Mouse (Mus musculus) kidney, embryonic 14.5 days (tissue): ENCODE data around the gene Ptprd. TPM values are rescaled to one million over a fixed set of nuclear protein-coding genes. Genes with fewer than 3 reads are reported as not detected.
A peak's percentile ranks its signal among the peaks of the same experiment; 100 is the strongest.

ENCODE experiments used
- ATAC-seq: fragments of 200-750 bp; cut with Nextera tagmentation; 2 replicates; pipeline ENCODE4 v1.8.0; 2017; ENCODE audit warnings: moderate number of reproducible peaks, mild to moderate bottlenecking, moderate TSS enrichment, moderate library complexity; ENCODE audit not compliant: low FRiP score, low TSS enrichment
- H3K27ac ChIP-seq: fragments of 300-500 bp; sonication (generic); 2 replicates; pipeline ENCODE4 v1.5.1; 2014; ENCODE audit warnings: low read depth, mild to moderate bottlenecking, low read length, moderate library complexity, mixed read lengths
- H3K27me3 ChIP-seq: fragments of 300-500 bp; sonication (generic); 2 replicates; pipeline ENCODE4 v1.6.1; 2014; ENCODE audit warnings: mild to moderate bottlenecking, low read length; ENCODE audit not compliant: control insufficient read depth, insufficient read depth
- H3K36me3 ChIP-seq: fragments of 300-500 bp; sonication (generic); 2 replicates; pipeline ENCODE4 v1.6.1; 2014; ENCODE audit warnings: low read length, mixed read lengths; ENCODE audit not compliant: control insufficient read depth, insufficient read depth
- H3K4me1 ChIP-seq: fragments of 300-500 bp; sonication (generic); 2 replicates; pipeline ENCODE4 v1.6.1; 2014; ENCODE audit warnings: low read length, mixed read lengths; ENCODE audit not compliant: control insufficient read depth, insufficient read depth
- H3K4me2 ChIP-seq: fragments of 300-500 bp; sonication (generic); replicated peaks from 2 replicates; pipeline ENCODE4 v1.6.1; 2014; ENCODE audit warnings: low read depth, mild to moderate bottlenecking, low read length
- H3K4me3 ChIP-seq: fragments of 300-500 bp; sonication (generic); 2 replicates; pipeline ENCODE4 v1.5.1; 2014; ENCODE audit warnings: mild to moderate bottlenecking, low read length
- H3K9ac ChIP-seq: fragments of 300-500 bp; sonication (generic); 2 replicates; pipeline ENCODE4 v1.6.1; 2014; ENCODE audit warnings: low read depth, mild to moderate bottlenecking, low read length, moderate library complexity
- H3K9me3 ChIP-seq: fragments of 300-500 bp; sonication (generic); 2 replicates; pipeline ENCODE4 v1.6.1; 2016; ENCODE audit warnings: low read length; ENCODE audit not compliant: control insufficient read depth
- WGBS: fragments of 180-500 bp; shearing (Covaris S2); extraction: QIAGEN DNeasy Blood & Tissue Kit; methylation state at CpG from one replicate; pipeline ENCODE4 v1.1.7; 2014; 5-methylcytosine and 5-hydroxymethylcytosine counted together
- polyA plus RNA-seq: library from polyadenylated mRNA; unstranded; fragments of >200 nt; fragmentation: Nextera tagmentation; extraction: Ambion mirVana; gene quantifications from 2 replicates; pipeline ENCODE4 v1.2.1, GENCODE M21; 2014

Ptprd gene
- polyA plus RNA-seq, 1 experiment from 2014 or later = 34.8 TPM

- Histone ChIP-seq H3K36me3 (no peaks in the 10 kb centered on the region), H3K9ac (no peak overlapping the region), H3K9me3 (no peaks in the 10 kb centered on the region), H3K27me3 (no peaks in the 10 kb centered on the region), H3K4me2 (no peak overlapping the region), H3K4me1 (no peaks in the 10 kb centered on the region), H3K4me3 (no peak overlapping the region), H3K27ac (no peak overlapping the region)
- no peak for ATAC-seq
- WGBS = 67% methylated on average over 4 of the region's 4 CpGs
Measured at GRCm38 (mm10) chr4:77555841-77556240, 655.9 kb downstream of the Ptprd start.

- Histone ChIP-seq H3K4me3 (no peak overlapping the region), H3K9me3 (no peaks in the 10 kb centered on the region), H3K36me3 (no peaks in the 10 kb centered on the region), H3K27me3 (no peaks in the 10 kb centered on the region), H3K9ac (no peak overlapping the region), H3K4me1 (no peaks in the 10 kb centered on the region), H3K27ac (no peak overlapping the region), H3K4me2 (no peak overlapping the region)
- 0 out of 2 replicates have a peak, but pooled peaks have one; percentile 35 for ATAC-seq
- WGBS = 58% methylated on average over 4 of the region's 4 CpGs
Measured at GRCm38 (mm10) chr4:77537843-77538242, 673.9 kb downstream of the Ptprd start.

- no peaks in the 10 kb centered on the region for H3K9me3 ChIP-seq
- H3K36me3 ChIP-seq = no peaks in the 10 kb centered on the region
- H3K27ac ChIP-seq = no peak overlapping the region
- no peak overlapping the region for H3K4me2 ChIP-seq
- 61% methylated on average over 5 of the region's 5 CpGs for WGBS
- no peak overlapping the region for H3K9ac ChIP-seq
- ATAC-seq = no peak
- no peak overlapping the region for H3K4me3 ChIP-seq
- H3K4me1 ChIP-seq = no peaks in the 10 kb centered on the region
- no peaks in the 10 kb centered on the region for H3K27me3 ChIP-seq
Measured at GRCm38 (mm10) chr4:77537336-77537735, 674.4 kb downstream of the Ptprd start.

- H3K27me3 ChIP-seq = no peaks in the 10 kb centered on the region
- no peaks in the 10 kb centered on the region for H3K36me3 ChIP-seq
- no peak for ATAC-seq
- no peak overlapping the region for H3K9ac ChIP-seq
- no peak overlapping the region for H3K4me2 ChIP-seq
- H3K4me1 ChIP-seq = no peaks in the 10 kb centered on the region
- H3K9me3 ChIP-seq = no peaks in the 10 kb centered on the region
- 86% methylated on average over 6 of the region's 6 CpGs for WGBS
- no peak overlapping the region for H3K4me3 ChIP-seq
- no peak overlapping the region for H3K27ac ChIP-seq
Measured at GRCm38 (mm10) chr4:77535601-77536000, 676.2 kb downstream of the Ptprd start.

- Histone ChIP-seq H3K27me3 (no peaks in the 10 kb centered on the region), H3K27ac (no peak overlapping the region), H3K9ac (no peak overlapping the region), H3K4me2 (no peak overlapping the region), H3K36me3 (no peaks in the 10 kb centered on the region), H3K4me1 (no peaks in the 10 kb centered on the region), H3K4me3 (no peak overlapping the region), H3K9me3 (no peaks in the 10 kb centered on the region)
- no peak for ATAC-seq
- 78% methylated on average over 4 of the region's 4 CpGs for WGBS
Measured at GRCm38 (mm10) chr4:77534553-77534952, 677.2 kb downstream of the Ptprd start.

- no peaks in the 10 kb centered on the region for H3K9me3 ChIP-seq
- no peak overlapping the region for H3K4me2 ChIP-seq
- ATAC-seq = peak; percentile 76; the same call in 1 of the 2 replicates
- no peak overlapping the region for H3K27ac ChIP-seq
- no peak overlapping the region for H3K4me3 ChIP-seq
- 46% methylated on average over 5 of the region's 5 CpGs for WGBS
- no peaks in the 10 kb centered on the region for H3K4me1 ChIP-seq
- H3K9ac ChIP-seq = no peak overlapping the region
- no peaks in the 10 kb centered on the region for H3K27me3 ChIP-seq
- no peaks in the 10 kb centered on the region for H3K36me3 ChIP-seq
Measured at GRCm38 (mm10) chr4:77519166-77519565, 692.6 kb downstream of the Ptprd start.

- ATAC-seq = no peak
- Histone ChIP-seq H3K4me2 (no peak overlapping the region), H3K9ac (no peak overlapping the region), H3K36me3 (no peaks in the 10 kb centered on the region), H3K4me1 (no peaks in the 10 kb centered on the region), H3K4me3 (no peak overlapping the region), H3K27ac (no peak overlapping the region), H3K27me3 (no peaks in the 10 kb centered on the region), H3K9me3 (no peaks in the 10 kb centered on the region)
- 56% methylated on average over 5 of the region's 5 CpGs for WGBS
Measured at GRCm38 (mm10) chr4:77513914-77514628, 697.7 kb downstream of the Ptprd start.

- Histone ChIP-seq H3K27ac (no peak overlapping the region), H3K9me3 (no peaks in the 10 kb centered on the region), H3K4me3 (no peak overlapping the region), H3K36me3 (no peaks in the 10 kb centered on the region), H3K9ac (no peak overlapping the region), H3K27me3 (no peaks in the 10 kb centered on the region), H3K4me1 (no peaks in the 10 kb centered on the region), H3K4me2 (no peak overlapping the region)
- WGBS = 86% methylated on average over 3 of the region's 3 CpGs
- ATAC-seq = no peak
Measured at GRCm38 (mm10) chr4:77513041-77513440, 698.7 kb downstream of the Ptprd start.

GRCm38 (mm10) chr4:77454049-77454448 is 757.7 kb downstream of the Ptprd start:
- H3K4me2 ChIP-seq = no peak overlapping the region
- WGBS = 79% methylated on average over 7 of the region's 7 CpGs
- no peak for ATAC-seq

More at GRCm38 (mm10) chr4:77454049-77454448, 757.7 kb downstream of the Ptprd start:
- Histone ChIP-seq H3K36me3 (no peaks in the 10 kb centered on the region), H3K9me3 (no peaks in the 10 kb centered on the region), H3K4me1 (no peaks in the 10 kb centered on the region), H3K9ac (no peak overlapping the region), H3K27ac (no peak overlapping the region), H3K4me3 (no peak overlapping the region), H3K27me3 (no peaks in the 10 kb centered on the region)
